Mouse (Mus musculus) liver, embryonic 14.5 days (tissue): ENCODE data around the gene Dicer1. TPM values are rescaled to one million over a fixed set of nuclear protein-coding genes. Genes with fewer than 3 reads are reported as not detected.
"Not testable (repeated sequence)": the region's sequence is repeated elsewhere in the genome, so short reads cannot be mapped to it uniquely, and the experiment has no call there.

Experiments
- ATAC-seq: fragments of 200-750 bp; cut with Nextera tagmentation; 2 replicates; pipeline ENCODE4 v1.8.0; 2017; ENCODE audit warnings: moderate number of reproducible peaks, mild to moderate bottlenecking, moderate library complexity; ENCODE audit not compliant: insufficient read depth
- DNase-seq, 3 experiments: peaks; one replicate each; pipeline ENCODE4 v3.0.0-alpha.2; 2012 to 2013; ENCODE audit warnings: low read depth in 3 of 3, low spot score in 3 of 3
- H3K27ac ChIP-seq: fragments of 300-500 bp; sonication (generic); 2 replicates; pipeline ENCODE4 v1.5.1; 2014; ENCODE audit warnings: moderate library complexity, mild to moderate bottlenecking, control low read depth, inconsistent platforms
- H3K27me3 ChIP-seq: fragments of 300-500 bp; sonication (generic); 2 replicates; pipeline ENCODE4 v1.6.1; 2014; ENCODE audit warnings: mild to moderate bottlenecking, low read length, moderate library complexity; ENCODE audit not compliant: control insufficient read depth, insufficient read depth
- H3K36me3 ChIP-seq: fragments of 300-500 bp; sonication (generic); replicated peaks from 2 replicates; pipeline ENCODE4 v1.6.1; 2014; ENCODE audit warnings: low read depth; ENCODE audit not compliant: control insufficient read depth, insufficient read depth
- H3K4me1 ChIP-seq, 2 experiments: fragments of 200-500 bp in 1 of 2; fragments of 300-500 bp in 1 of 2; sonication (generic) in 1 of 2; replicated peaks; 2 replicates each; pipeline ENCODE4 v1.6.1; 2012 to 2014; ENCODE audit warnings: antibody characterized with exemption in 1 of 2, inconsistent platforms in 1 of 2, low read length in 1 of 2; ENCODE audit not compliant: control insufficient read depth in 2 of 2, insufficient read depth in 2 of 2
- H3K4me2 ChIP-seq: fragments of 300-500 bp; sonication (generic); 2 replicates; pipeline ENCODE4 v1.6.1; 2014; ENCODE audit warnings: low read depth, mild to moderate bottlenecking, control low read depth, moderate library complexity
- H3K4me3 ChIP-seq, 2 experiments: fragments of 200-500 bp in 1 of 2; fragments of 300-500 bp in 1 of 2; sonication (generic) in 1 of 2; 2 replicates each; pipeline ENCODE4 v1.5.1; 2012 to 2014; ENCODE audit warnings: low read depth in 2 of 2, low read length in 2 of 2, mild to moderate bottlenecking in 2 of 2, control low read depth in 1 of 2, inconsistent platforms in 1 of 2, moderate library complexity in 1 of 2; ENCODE audit not compliant: insufficient read depth in 1 of 2
- H3K9ac ChIP-seq: fragments of 300-500 bp; sonication (generic); replicated peaks from 2 replicates; pipeline ENCODE4 v1.6.1; 2014; ENCODE audit warnings: mild to moderate bottlenecking, control low read depth, moderate library complexity
- H3K9me3 ChIP-seq: fragments of 300-500 bp; sonication (generic); 2 replicates; pipeline ENCODE4 v1.6.1; 2016; ENCODE audit warnings: low read length, mixed read lengths; ENCODE audit not compliant: control insufficient read depth
- CTCF ChIP-seq: IDR thresholded peaks from 2 replicates; pipeline ENCODE4 v1.5.1; 2016; ENCODE audit warnings: antibody characterized with exemption, low read depth, control low read depth
- EP300 ChIP-seq: IDR thresholded peaks from 2 replicates; pipeline ENCODE4 v1.6.1; 2016; ENCODE audit warnings: antibody characterized with exemption, low read depth
- WGBS: fragments of 180-500 bp; shearing (Covaris S2); extraction: QIAGEN DNeasy Blood & Tissue Kit; methylation state at CpG from one replicate; pipeline ENCODE4 v1.1.7; 2014; ENCODE audit not compliant: insufficient replicate concordance; 5-methylcytosine and 5-hydroxymethylcytosine counted together
- polyA plus RNA-seq, 2 experiments: library from polyadenylated mRNA; depleted of rRNA in 1 of 2; stranded (reverse) in 1 of 2; unstranded in 1 of 2; fragments of >200 nt; fragmentation: Nextera tagmentation in 1 of 2; extraction: Ambion mirVana in 1 of 2; gene quantifications; 2 replicates each; pipeline versions ENCODE4 v1.2.1 to v1.2.3; 2012 to 2014

Gene Dicer1
- polyA plus RNA-seq, 2 experiments, result 5.9 to 6.4 TPM

GRCm38 (mm10) chr12:104737666-104738065, 14.1 kb downstream of the Dicer1 start:
- 87% methylated on average over 10 of the region's 10 CpGs for WGBS
- ATAC-seq (no peak), DNase-seq (no peak)
- H3K4me3 ChIP-seq, result no peak overlapping the region
- no peaks in the 10 kb centered on the region for H3K27me3 ChIP-seq
- no peaks in the 10 kb centered on the region for H3K9me3 ChIP-seq
- TF ChIP-seq CTCF (no peak), EP300 (no peak)
- no peak overlapping the region for H3K27ac ChIP-seq
- no peak overlapping the region for H3K9ac ChIP-seq
- peaks cover 7% of the 10 kb centered on the region for H3K36me3 ChIP-seq
- H3K4me2 ChIP-seq, result no peak overlapping the region
- H3K4me1 ChIP-seq, result peaks cover 0 to 4% of the 10 kb centered on the region in 2 experiments; a peak in 1 of 4 replicates

- 65% methylated on average over 3 of the region's 3 CpGs for WGBS
- Histone ChIP-seq H3K27me3 (no peaks in the 10 kb centered on the region), H3K4me3 (no peak overlapping the region), H3K4me1 (peaks cover 0 to 3% of the 10 kb centered on the region in 2 experiments; a peak in 1 of 4 replicates), H3K9me3 (no peaks in the 10 kb centered on the region), H3K27ac (no peak overlapping the region), H3K4me2 (no peak overlapping the region), H3K36me3 (peaks cover 7% of the 10 kb centered on the region), H3K9ac (no peak overlapping the region)
- ATAC-seq (no peak), DNase-seq (no peak)
- TF ChIP-seq EP300 (no peak), CTCF (no peak)
These were observed 15.8 kb downstream of the Dicer1 start for GRCm38 (mm10) chr12:104735993-104736395.

GRCm38 (mm10) chr12:104733165-104733564, 18.6 kb downstream of the Dicer1 start:
- H3K36me3 ChIP-seq, result peaks cover 26% of the 10 kb centered on the region
- no peak for ATAC-seq
- no peak for TF ChIP-seq EP300
- TF ChIP-seq CTCF, result no peak

GRCm38 (mm10) chr12:104731782-104732181, 20.0 kb downstream of the Dicer1 start:
- no peak overlapping the region for H3K27ac ChIP-seq
- no peak for TF ChIP-seq EP300
- no peak for TF ChIP-seq CTCF
- H3K4me1 ChIP-seq, result no peaks in the 10 kb centered on the region
- H3K9me3 ChIP-seq, result no peaks in the 10 kb centered on the region
- H3K36me3 ChIP-seq, result peaks cover 29% of the 10 kb centered on the region
- DNase-seq, result no peak
- H3K4me3 ChIP-seq, result no peak overlapping the region
- H3K27me3 ChIP-seq, result no peaks in the 10 kb centered on the region
- H3K9ac ChIP-seq, result no peak overlapping the region
- no peak overlapping the region for H3K4me2 ChIP-seq
- 64% methylated on average over 3 of the region's 3 CpGs for WGBS
- ATAC-seq, result no peak

More at GRCm38 (mm10) chr12:104733165-104733564, 18.6 kb downstream of the Dicer1 start:
- Histone ChIP-seq H3K4me2 (no peak overlapping the region), H3K4me1 (no peaks in the 10 kb centered on the region), H3K27me3 (no peaks in the 10 kb centered on the region), H3K27ac (no peak overlapping the region), H3K4me3 (no peak overlapping the region), H3K9ac (no peak overlapping the region), H3K9me3 (no peaks in the 10 kb centered on the region)
- no peak for DNase-seq

GRCm38 (mm10) chr12:104726436-104726835, 25.3 kb downstream of the Dicer1 start:
- 74% methylated on average over 2 of the region's 2 CpGs for WGBS
- not testable (repeated sequence) for DNase-seq, H3K9ac ChIP-seq, H3K27me3 ChIP-seq, H3K9me3 ChIP-seq, H3K4me3 ChIP-seq, ATAC-seq, H3K4me2 ChIP-seq, H3K27ac ChIP-seq, H3K4me1 ChIP-seq
- peaks cover 46% of the 10 kb centered on the region for H3K36me3 ChIP-seq
